Mouse (Mus musculus): ENCODE measurements around the gene Dnah7a.
"Not testable (repeated sequence)": the region's sequence is repeated elsewhere in the genome, so short reads cannot be mapped to it uniquely, and the experiment has no call there.

The Dnah7a gene

GRCm38 (mm10) chr1:53377731-53378130 is 328.9 kb downstream of the Dnah7a start:
- DNase-seq: no peak

DNA sequence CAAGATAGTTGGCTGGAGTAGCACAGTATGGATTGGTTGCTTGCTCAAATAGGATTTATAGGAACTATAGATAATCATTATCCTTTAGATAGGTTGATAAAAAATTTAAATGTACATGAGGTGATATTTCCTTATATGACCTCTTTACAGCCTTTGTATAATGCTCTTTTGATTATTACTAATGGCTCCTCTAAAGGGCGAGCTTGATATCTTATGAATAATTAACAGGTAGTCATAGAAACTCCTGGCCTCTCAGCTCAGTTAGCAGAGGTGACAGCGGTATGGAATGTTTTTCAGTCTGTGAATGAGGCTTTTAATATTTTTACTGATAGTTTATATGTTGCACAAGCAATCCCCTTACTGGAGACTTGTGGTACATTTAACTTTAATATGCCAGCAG is 330.6 kb downstream of the Dnah7a start:
- DNase-seq: not testable (repeated sequence)

DNA sequence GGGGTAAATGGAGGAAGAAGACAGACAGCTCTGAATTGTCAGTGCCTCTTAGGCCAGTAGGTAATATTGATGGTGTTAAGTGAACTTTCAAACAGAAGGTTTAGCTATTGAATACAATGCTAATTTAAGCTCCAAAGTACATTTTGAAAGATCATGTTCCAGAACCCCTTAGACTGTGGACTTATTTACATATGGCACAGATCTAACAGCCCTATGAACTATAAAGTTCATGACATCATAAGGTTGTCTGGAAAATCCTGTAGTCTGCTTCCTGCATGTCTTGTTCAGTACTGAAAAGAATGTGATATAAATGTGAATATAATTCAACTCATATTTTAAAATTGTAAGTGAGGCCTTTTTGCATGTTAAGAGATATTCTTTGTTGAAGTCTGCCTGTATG is 347.6 kb downstream of the Dnah7a start:
- no peak for DNase-seq

- peak; percentile 95 for DNase-seq
Observed at GRCm38 (mm10) chr1:53352327-53353261, 354.0 kb downstream of the Dnah7a start, which contains the start of the genes Asdurf, Gm28551 and Asnsd1. Gene Asdurf (minus strand): TSS chr1:53352619. Gene Gm28551 (minus strand): TSS chr1:53352667. Gene Asnsd1 (minus strand): TSS chr1:53352752.
